ENCODE assay signal across 8 mouse cellular contexts in the genomic region with DNA sequence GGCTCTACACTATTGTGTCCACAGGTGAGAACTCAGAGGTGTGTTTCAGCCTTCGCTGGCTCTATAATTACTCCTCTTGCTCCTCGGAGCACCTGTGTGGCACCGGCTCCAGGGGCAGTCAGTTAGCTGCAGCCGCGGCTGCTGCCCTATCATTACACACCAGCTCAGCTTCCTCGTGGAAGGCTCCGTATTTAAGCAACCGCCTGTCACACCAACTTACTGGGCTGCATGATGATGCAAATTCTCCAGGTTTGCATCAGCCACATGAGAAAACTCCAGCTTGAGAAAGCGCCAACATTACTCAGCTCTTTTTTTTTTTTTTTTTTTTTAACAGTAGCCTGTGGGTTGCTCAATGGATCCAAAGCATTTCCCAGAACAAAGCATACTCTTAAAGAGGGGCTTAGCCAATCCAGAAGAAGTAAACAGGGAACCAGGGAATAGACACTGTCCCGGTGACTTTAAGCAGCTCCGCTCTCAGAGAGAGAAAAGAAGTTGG. TPM values are rescaled to one million over a fixed set of nuclear protein-coding genes. Genes with fewer than 3 reads are reported as not detected.
DNase-seq lines count a peak whose midpoint lies in the region; ATAC-seq and TF ChIP-seq lines count a peak whose summit lies in the region.

TSS of gene Slc7a11 (minus strand) at position 194 of the 496 bp plus-strand sequence.

- no peaks in the 10 kb centered on the region for H3K36me3 ChIP-seq in forebrain, embryonic 11.5 days (ENCODE audit: control insufficient read depth, insufficient read depth, low read length)
- no peaks in the 10 kb centered on the region for H3K36me3 ChIP-seq in intestine, embryonic 14.5 days (ENCODE audit: control insufficient read depth, insufficient read depth, low read length)
- H3K36me3 ChIP-seq in liver, adult 2 months (ENCODE audit: control insufficient read depth, insufficient read depth, low read length): no peaks in the 10 kb centered on the region
- H3K36me3 ChIP-seq in midbrain, postnatal 0 days (ENCODE audit: insufficient read depth, low read length): no peaks in the 10 kb centered on the region
- no peaks in the 10 kb centered on the region for H3K36me3 ChIP-seq in thymus, adult 2 months (ENCODE audit: control insufficient read depth, insufficient read depth, low read length)

- H3K27ac ChIP-seq in forebrain, embryonic 11.5 days (ENCODE audit: low read depth, low read length): no peak within 1 kb of the TSS
- H3K27ac ChIP-seq in intestine, embryonic 14.5 days (ENCODE audit: low read depth): no peak within 1 kb of the TSS
- H3K27ac ChIP-seq in liver, adult 2 months (replicated peaks; ENCODE audit: insufficient read depth, low read depth, low read length): no peak within 1 kb of the TSS
- H3K27ac ChIP-seq in midbrain, postnatal 0 days (ENCODE audit: low read depth, low read length): 0 out of 2 replicates have a peak within 1 kb of the TSS, but pooled peaks have one; percentile 28
- H3K27ac ChIP-seq in thymus, adult 2 months (ENCODE audit: control insufficient read depth, insufficient read depth, low read length): peak within 1 kb of the TSS; percentile 99

- no peak for TF ChIP-seq CTCF in liver, adult 2 months (IDR thresholded peaks at IDR 0.05; ENCODE audit: low read depth, low read length)
- TF ChIP-seq CTCF in midbrain, postnatal 0 days (IDR thresholded peaks at IDR 0.05): no peak
- TF ChIP-seq CTCF in thymus, adult 2 months (IDR thresholded peaks at IDR 0.05; ENCODE audit: borderline replicate concordance, control insufficient read depth, extremely low read depth, insufficient read depth, low read length, poor library complexity): no peak

- DNase-seq in gastrocnemius, adult 18-20 months (ENCODE audit: low spot score): peak; percentile 8
- no peak for DNase-seq in gastrocnemius, postnatal 36 days
- DNase-seq in T-cell, adult 2 months (ENCODE audit: low spot score): peak; percentile 1
- DNase-seq in forebrain, embryonic 11.5 days (ENCODE audit: low spot score): peak; percentile 65
- peak; percentile 72 for DNase-seq in intestine, embryonic 14.5 days (ENCODE audit: low spot score)
- peak; percentile 25 for DNase-seq in liver, adult 2 months (ENCODE audit: extremely low read depth, low read depth, low spot score)
- DNase-seq in midbrain, postnatal 0 days (ENCODE audit: low spot score): peak; percentile 64
- DNase-seq in thymus, adult 2 months: peak; percentile 68

- peak within 1 kb of the TSS; percentile 31 for H3K9ac ChIP-seq in forebrain, embryonic 11.5 days (ENCODE audit: low read length)
- H3K9ac ChIP-seq in intestine, embryonic 14.5 days (ENCODE audit: low read length): peak within 1 kb of the TSS; percentile 29; the same call in 1 of the 2 replicates
- no peak within 1 kb of the TSS for H3K9ac ChIP-seq in liver, adult 2 months (ENCODE audit: low read depth, low read length)
- H3K9ac ChIP-seq in midbrain, postnatal 0 days (replicated peaks; ENCODE audit: low read length, poor library complexity, severe bottlenecking): no peak within 1 kb of the TSS

- 0 out of 2 replicates have a peak, but pooled peaks cover 4% of the 10 kb centered on the region for H3K4me1 ChIP-seq in forebrain, embryonic 11.5 days (replicated peaks; ENCODE audit: control insufficient read depth, insufficient read depth, low read length)
- no peaks in the 10 kb centered on the region for H3K4me1 ChIP-seq in intestine, embryonic 14.5 days (replicated peaks; ENCODE audit: control insufficient read depth, insufficient read depth, low read length)
- peaks cover 3% of the 10 kb centered on the region for H3K4me1 ChIP-seq in liver, adult 2 months (ENCODE audit: control insufficient read depth, insufficient read depth, low read length)
- H3K4me1 ChIP-seq in midbrain, postnatal 0 days (ENCODE audit: insufficient read depth, low read length): no peaks in the 10 kb centered on the region
- peaks cover 6% of the 10 kb centered on the region for H3K4me1 ChIP-seq in thymus, adult 2 months (replicated peaks; ENCODE audit: control insufficient read depth, insufficient read depth, low read length)

- peak within 1 kb of the TSS; percentile 5 for H3K4me3 ChIP-seq in forebrain, embryonic 11.5 days (ENCODE audit: low read depth, low read length)
- H3K4me3 ChIP-seq in intestine, embryonic 14.5 days (ENCODE audit: low read depth, low read length): peak within 1 kb of the TSS; percentile 35
- no peak within 1 kb of the TSS for H3K4me3 ChIP-seq in liver, adult 2 months (ENCODE audit: insufficient read depth, low read depth, low read length)
- peak within 1 kb of the TSS; percentile 28 for H3K4me3 ChIP-seq in midbrain, postnatal 0 days (ENCODE audit: low read depth, low read length)
- H3K4me3 ChIP-seq in thymus, adult 2 months (ENCODE audit: control insufficient read depth, insufficient read depth, low read length): peak within 1 kb of the TSS; percentile 55

- intact Hi-C loops in gastrocnemius, postnatal 36 days (cut with DNase I): no loop called here

- H3K4me2 ChIP-seq in forebrain, embryonic 11.5 days (ENCODE audit: low read depth, low read length, severe bottlenecking): peak within 1 kb of the TSS; percentile 41
- peak within 1 kb of the TSS; percentile 79 for H3K4me2 ChIP-seq in intestine, embryonic 14.5 days (ENCODE audit: low read length)
- peak within 1 kb of the TSS; percentile 59 for H3K4me2 ChIP-seq in midbrain, postnatal 0 days (ENCODE audit: low read depth, low read length, poor library complexity, severe bottlenecking)

- no peaks in the 10 kb centered on the region for H3K79me2 ChIP-seq in liver, adult 2 months (ENCODE audit: control insufficient read depth, insufficient read depth, low read length)

- 2% methylated on average over 11 of the region's 11 CpGs for whole genome bisulfite sequencing in forebrain, embryonic 11.5 days
- under 1% methylated on average over 11 of the region's 11 CpGs for WGBS in intestine, embryonic 14.5 days
- 5% methylated on average over 11 of the region's 11 CpGs for WGBS in liver, adult 2 months
- 1% methylated on average over 11 of the region's 11 CpGs for WGBS in midbrain, postnatal 0 days
- 1% methylated on average over 11 of the region's 11 CpGs for WGBS in thymus, adult 2 months

- no peak for TF ChIP-seq POLR2A in liver, adult 2 months (IDR thresholded peaks at IDR 0.05; ENCODE audit: extremely low read depth, insufficient read depth, low read length)
- TF ChIP-seq POLR2A in thymus, adult 2 months (IDR thresholded peaks at IDR 0.05; ENCODE audit: control insufficient read depth, extremely low read depth, insufficient read depth, low read length, poor library complexity): peak; percentile 67

- ATAC-seq in forebrain, embryonic 11.5 days (replicated peaks; ENCODE audit: low FRiP score): peak; percentile 77
- ATAC-seq in intestine, embryonic 14.5 days (replicated peaks; ENCODE audit: low FRiP score, low TSS enrichment, low read depth): no peak; the same call in 1 of the 2 replicates
- ATAC-seq in midbrain, postnatal 0 days (ENCODE audit: low FRiP score): peak; percentile 65; the same call in 1 of the 2 replicates

- no peaks in the 10 kb centered on the region for H3K27me3 ChIP-seq in forebrain, embryonic 11.5 days (ENCODE audit: control insufficient read depth, insufficient read depth, low read length)
- no peaks in the 10 kb centered on the region for H3K27me3 ChIP-seq in intestine, embryonic 14.5 days (replicated peaks; ENCODE audit: control insufficient read depth, insufficient read depth, low read length)
- H3K27me3 ChIP-seq in liver, adult 2 months (ENCODE audit: control insufficient read depth, insufficient read depth, low read length): no peaks in the 10 kb centered on the region
- H3K27me3 ChIP-seq in midbrain, postnatal 0 days (ENCODE audit: insufficient read depth, low read length): no peaks in the 10 kb centered on the region
- no peaks in the 10 kb centered on the region for H3K27me3 ChIP-seq in thymus, adult 2 months (ENCODE audit: control insufficient read depth, insufficient read depth, low read length)

- no peaks in the 10 kb centered on the region for H3K9me3 ChIP-seq in forebrain, embryonic 11.5 days (ENCODE audit: control insufficient read depth, low read length)
- H3K9me3 ChIP-seq in intestine, embryonic 14.5 days (ENCODE audit: control insufficient read depth, low read length): no peaks in the 10 kb centered on the region
- no peaks in the 10 kb centered on the region for H3K9me3 ChIP-seq in midbrain, postnatal 0 days (ENCODE audit: low read length)

RNA-seq across cellular contexts. Expression of gene Slc7a11, which starts in this region (rescaled TPM):
- under 1 TPM in 1 of 2 experiments, not detected in 1; 0.05 TPM for total RNA-seq in gastrocnemius, adult 18-20 months (2021)
- total RNA-seq in gastrocnemius, postnatal 36 days (2021): under 1 TPM; 0.20 to 0.36 TPM
- 1.3 and 1.5 TPM in 2 replicates for polyA plus RNA-seq in forebrain, embryonic 11.5 days (2014; fragmentation: Nextera tagmentation; extraction: Ambion mirVana)
- 0.20 and 0.24 TPM in 2 replicates for polyA plus RNA-seq in intestine, embryonic 14.5 days (2014; fragmentation: Nextera tagmentation; extraction: Ambion mirVana)
- total RNA-seq in liver, adult 2 months (2014; rRNA removed): under 0.01 and 0.07 TPM in 2 replicates
- not detected in 2 replicates for polyA plus RNA-seq in liver, adult 2 months (2012; rRNA removed)
- 21.7 and 26.0 TPM in 2 replicates for total RNA-seq in midbrain, postnatal 0 days (2014; rRNA removed)
- polyA plus RNA-seq in midbrain, postnatal 0 days (2015; fragmentation: Nextera tagmentation; extraction: Ambion mirVana): 3.3 and 3.9 TPM in 2 replicates
- polyA plus RNA-seq in thymus, adult 2 months (2012; rRNA removed): 11.3 and 13.4 TPM in 2 replicates

Comparison
In these comparisons a context has a peak if more than half of its experiments do, and no peak if none do; other contexts are left out.
1. RNA of gene Slc7a11 (total RNA-seq): 21.7 to 26.0 TPM in midbrain, postnatal 0 days; 0.20 to 0.36 TPM in gastrocnemius, postnatal 36 days, 0.05 TPM in gastrocnemius, adult 18-20 months and under 0.01 to 0.07 TPM in liver, adult 2 months; every median in the first group is over 10 times any median in the second.
2. Peak in DNase-seq in gastrocnemius, adult 18-20 months; RNA of the gene not detected or under 1 TPM.
3. Peak in DNase-seq, H3K4me3 ChIP-seq, H3K9ac ChIP-seq and H3K4me2 ChIP-seq in intestine, embryonic 14.5 days; RNA of the gene not detected or under 1 TPM.
4. Peak in DNase-seq in liver, adult 2 months; RNA of the gene not detected or under 1 TPM.
5. DNase-seq: peak in T-cell, adult 2 months (single experiment), forebrain, embryonic 11.5 days (single experiment), midbrain, postnatal 0 days (single experiment) and thymus, adult 2 months (single experiment); none in gastrocnemius, postnatal 36 days (0 of 2).
6. H3K27ac ChIP-seq: peak in midbrain, postnatal 0 days (single experiment) and thymus, adult 2 months (single experiment); none in forebrain, embryonic 11.5 days (single experiment), intestine, embryonic 14.5 days (single experiment) and liver, adult 2 months (single experiment).
7. Peak in every context shown above with its lines, with median percentiles within 50 percentile points of each other: H3K4me2 ChIP-seq.